Mouse (Mus musculus) embryonic facial prominence, embryonic 12.5 days (tissue): ENCODE data around the gene Ypel2. TPM values are rescaled to one million over a fixed set of nuclear protein-coding genes. Genes with fewer than 3 reads are reported as not detected.
A peak's percentile ranks its signal among the peaks of the same experiment; 100 is the strongest.

ENCODE experiments used
- ATAC-seq: fragments of 200-750 bp; cut with Nextera tagmentation; 2 replicates; pipeline ENCODE4 v1.8.0; 2017; ENCODE audit not compliant: insufficient number of reproducible peaks, insufficient read depth, low FRiP score, low TSS enrichment
- H3K27ac ChIP-seq: fragments of 300-500 bp; sonication (generic); 2 replicates; pipeline ENCODE4 v1.5.1; 2016; ENCODE audit warnings: mild to moderate bottlenecking
- H3K27me3 ChIP-seq: fragments of 300-500 bp; sonication (generic); 2 replicates; pipeline ENCODE4 v1.6.1; 2016; ENCODE audit warnings: mild to moderate bottlenecking, moderate library complexity
- H3K36me3 ChIP-seq: fragments of 300-500 bp; sonication (generic); 2 replicates; pipeline ENCODE4 v1.6.1; 2016; ENCODE audit warnings: mild to moderate bottlenecking
- H3K4me1 ChIP-seq: fragments of 300-500 bp; sonication (generic); 2 replicates; pipeline ENCODE4 v1.6.1; 2016
- H3K4me2 ChIP-seq: fragments of 300-500 bp; sonication (generic); replicated peaks from 2 replicates; pipeline ENCODE4 v1.6.1; 2016; ENCODE audit warnings: mild to moderate bottlenecking, moderate library complexity
- H3K4me3 ChIP-seq: fragments of 300-500 bp; sonication (generic); 2 replicates; pipeline ENCODE4 v1.5.1; 2016; ENCODE audit warnings: mild to moderate bottlenecking
- H3K9ac ChIP-seq: fragments of 300-500 bp; sonication (generic); 2 replicates; pipeline ENCODE4 v1.6.1; 2016; ENCODE audit warnings: mild to moderate bottlenecking, moderate library complexity
- H3K9me3 ChIP-seq: fragments of 300-500 bp; sonication (generic); 2 replicates; pipeline ENCODE4 v1.6.1; 2016; ENCODE audit warnings: mild to moderate bottlenecking, moderate library complexity
- WGBS: fragments of 180-500 bp; shearing (Covaris S2); methylation state at CpG from one replicate; pipeline ENCODE4 v1.1.7; 2016; 5-methylcytosine and 5-hydroxymethylcytosine counted together
- polyA plus RNA-seq: library from polyadenylated mRNA; unstranded; fragments of >200 nt; fragmentation: Nextera tagmentation; extraction: Ambion mirVana; gene quantifications from 2 replicates; pipeline ENCODE4 v1.2.1, GENCODE M21; 2016

Ypel2 gene
- polyA plus RNA-seq, 1 experiment from 2014 or later, result 11.6 TPM

GRCm38 (mm10) chr11:86994330-86994729, 823 bp upstream of the Ypel2 start:
- 21% methylated on average over 6 of the region's 6 CpGs for WGBS
- H3K4me1 ChIP-seq, result peaks cover 34% of the 10 kb centered on the region

GRCm38 (mm10) chr11:86992461-86992988, 982 bp downstream of the Ypel2 start:
- H3K4me1 ChIP-seq, result peaks cover 34% of the 10 kb centered on the region

More at GRCm38 (mm10) chr11:86994330-86994729, 823 bp upstream of the Ypel2 start:
- Histone ChIP-seq H3K36me3 (no peaks in the 10 kb centered on the region), H3K9ac (no peak overlapping the region), H3K9me3 (no peaks in the 10 kb centered on the region), H3K27ac (peak overlapping the region; percentile 64; the same call in 1 of the 2 replicates), H3K4me2 (peak overlapping the region; percentile 85), H3K27me3 (no peaks in the 10 kb centered on the region), H3K4me3 (peak overlapping the region; percentile 92; the same call in 1 of the 2 replicates)
- no peak for ATAC-seq

DNA sequence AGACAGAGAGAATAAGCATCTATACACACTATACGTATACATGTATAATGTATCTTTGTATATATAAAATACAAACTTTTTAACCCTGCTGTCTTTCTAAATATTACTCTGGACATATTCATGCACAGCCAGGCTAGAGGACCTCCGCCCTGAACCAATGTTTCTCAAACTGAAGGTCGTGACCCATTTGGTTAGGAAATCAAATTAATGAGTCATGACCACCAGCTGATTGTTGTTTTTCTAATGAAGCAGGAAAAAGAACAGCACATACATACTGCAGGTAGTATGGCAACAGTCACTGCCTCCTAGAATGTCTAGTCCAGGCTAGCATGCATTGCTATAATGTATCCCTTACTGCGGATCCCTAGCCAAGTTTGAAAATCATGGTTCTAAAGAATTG, 2.3 kb downstream of the Ypel2 start:
- Histone ChIP-seq H3K4me1 (peaks cover 34% of the 10 kb centered on the region), H3K9me3 (no peaks in the 10 kb centered on the region), H3K27ac (no peak overlapping the region), H3K4me3 (0 out of 2 replicates have a peak overlapping the region, but pooled peaks have one; percentile 92), H3K36me3 (no peaks in the 10 kb centered on the region), H3K9ac (no peak overlapping the region), H3K4me2 (peak overlapping the region; percentile 85), H3K27me3 (no peaks in the 10 kb centered on the region)
- whole genome bisulfite sequencing, result 78% methylated on average over 4 of the region's 4 CpGs
- no peak for ATAC-seq

More at GRCm38 (mm10) chr11:86992461-86992988, 982 bp downstream of the Ypel2 start:
- Histone ChIP-seq H3K27me3 (no peaks in the 10 kb centered on the region), H3K36me3 (no peaks in the 10 kb centered on the region), H3K27ac (peak overlapping the region; percentile 94; the same call in 1 of the 2 replicates), H3K9ac (peak overlapping the region; percentile 90), H3K9me3 (no peaks in the 10 kb centered on the region), H3K4me3 (peak overlapping the region; percentile 92), H3K4me2 (peak overlapping the region; percentile 85)
- ATAC-seq, result no peak
- 1% methylated on average over 13 of the region's 13 CpGs for whole genome bisulfite sequencing

GRCm38 (mm10) chr11:86990309-86990708, 3.2 kb downstream of the Ypel2 start:
- 47% methylated on average over 3 of the region's 3 CpGs for WGBS

GRCm38 (mm10) chr11:86984990-86985389, 8.5 kb downstream of the Ypel2 start:
- no peak overlapping the region for H3K9ac ChIP-seq
- no peak for ATAC-seq
- H3K4me3 ChIP-seq, result no peak overlapping the region
- H3K4me1 ChIP-seq, result peaks cover 7% of the 10 kb centered on the region
- WGBS, result 82% methylated on average over 3 of the region's 3 CpGs
- H3K9me3 ChIP-seq, result no peaks in the 10 kb centered on the region
- no peaks in the 10 kb centered on the region for H3K27me3 ChIP-seq
- H3K27ac ChIP-seq, result no peak overlapping the region
- no peaks in the 10 kb centered on the region for H3K36me3 ChIP-seq
- no peak overlapping the region for H3K4me2 ChIP-seq

More at GRCm38 (mm10) chr11:86990309-86990708, 3.2 kb downstream of the Ypel2 start:
- no peak overlapping the region; the same call in 1 of the 2 replicates for H3K4me3 ChIP-seq
- peaks cover 30% of the 10 kb centered on the region for H3K4me1 ChIP-seq
- no peaks in the 10 kb centered on the region for H3K27me3 ChIP-seq
- peak overlapping the region; percentile 14 for H3K4me2 ChIP-seq
- ATAC-seq, result no peak
- 0 out of 2 replicates have a peak overlapping the region, but pooled peaks have one; percentile 4 for H3K27ac ChIP-seq
- 0 out of 2 replicates have a peak overlapping the region, but pooled peaks have one; percentile 8 for H3K9ac ChIP-seq
- no peaks in the 10 kb centered on the region for H3K9me3 ChIP-seq
- H3K36me3 ChIP-seq, result no peaks in the 10 kb centered on the region

- no peak overlapping the region for H3K27ac ChIP-seq
- ATAC-seq, result no peak
- H3K36me3 ChIP-seq, result no peaks in the 10 kb centered on the region
- H3K9ac ChIP-seq, result no peak overlapping the region
- no peaks in the 10 kb centered on the region for H3K9me3 ChIP-seq
- 64% methylated on average over 6 of the region's 6 CpGs for WGBS
- H3K4me2 ChIP-seq, result no peak overlapping the region
- no peaks in the 10 kb centered on the region for H3K27me3 ChIP-seq
- H3K4me1 ChIP-seq, result 0 out of 2 replicates have a peak, but pooled peaks cover 2% of the 10 kb centered on the region
- H3K4me3 ChIP-seq, result no peak overlapping the region
These were observed 10.5 kb downstream of the Ypel2 start for GRCm38 (mm10) chr11:86983056-86983455.

- Histone ChIP-seq H3K27me3 (no peaks in the 10 kb centered on the region), H3K9ac (no peak overlapping the region), H3K4me1 (0 out of 2 replicates have a peak, but pooled peaks cover 3% of the 10 kb centered on the region), H3K4me3 (no peak overlapping the region), H3K36me3 (0 out of 2 replicates have a peak, but pooled peaks cover 6% of the 10 kb centered on the region), H3K27ac (no peak overlapping the region), H3K4me2 (no peak overlapping the region), H3K9me3 (no peaks in the 10 kb centered on the region)
- 60% methylated on average over 5 of the region's 5 CpGs for WGBS
- ATAC-seq, result no peak
These were observed 12.2 kb downstream of the Ypel2 start for GRCm38 (mm10) chr11:86981229-86981791.

DNA sequence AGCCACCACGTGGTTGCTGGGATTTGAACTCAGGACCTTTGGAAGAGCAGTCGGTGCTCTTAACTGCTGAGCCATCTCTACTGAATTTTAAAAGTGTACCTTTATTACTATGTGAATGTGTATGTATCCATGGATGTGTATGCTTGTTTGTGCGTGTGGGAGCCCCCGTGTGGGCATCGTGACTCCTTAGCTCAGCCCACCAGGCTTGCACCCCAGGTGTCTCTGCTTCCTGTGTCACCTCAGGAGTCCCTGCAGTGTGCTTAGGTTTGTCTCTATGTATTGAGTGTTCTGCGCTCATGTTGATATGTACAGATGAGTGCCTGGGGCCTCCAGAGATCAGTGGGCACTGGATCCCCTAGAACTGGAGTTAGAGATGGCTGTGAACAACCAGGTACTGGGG, 13.0 kb downstream of the Ypel2 start:
- ATAC-seq, result no peak
- H3K27ac ChIP-seq, result no peak overlapping the region

DNA sequence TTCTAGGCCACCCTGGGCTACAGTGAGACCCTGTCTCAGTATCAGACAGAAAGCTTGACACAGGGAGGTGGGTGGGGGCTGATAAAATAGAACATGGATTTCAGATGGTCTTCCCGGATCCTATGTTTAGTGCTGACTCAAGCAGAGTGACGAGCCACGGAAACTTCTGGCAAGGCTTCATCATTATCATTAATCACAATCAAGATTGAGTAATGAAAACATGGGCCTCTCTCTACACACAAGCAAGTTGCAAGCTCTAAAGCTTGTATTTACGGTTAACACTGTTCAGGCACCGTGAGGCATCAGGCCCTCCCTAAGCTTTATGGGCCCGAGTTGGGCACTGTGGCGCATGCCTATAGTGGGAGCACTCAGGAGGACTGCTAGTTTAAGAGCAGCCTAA, 13.7 kb downstream of the Ypel2 start:
- WGBS, result 92% methylated on average over 7 of the region's 7 CpGs
- no peak for ATAC-seq
- H3K27me3 ChIP-seq, result no peaks in the 10 kb centered on the region
- H3K9ac ChIP-seq, result no peak overlapping the region
- H3K36me3 ChIP-seq, result 0 out of 2 replicates have a peak, but pooled peaks cover 6% of the 10 kb centered on the region
- no peaks in the 10 kb centered on the region for H3K9me3 ChIP-seq
- H3K27ac ChIP-seq, result no peak overlapping the region
- no peak overlapping the region for H3K4me3 ChIP-seq
- peaks cover 13% of the 10 kb centered on the region for H3K4me1 ChIP-seq
- no peak overlapping the region for H3K4me2 ChIP-seq

More for the DNA sequence above, 13.0 kb downstream of the Ypel2 start:
- Histone ChIP-seq H3K4me2 (no peak overlapping the region), H3K36me3 (0 out of 2 replicates have a peak, but pooled peaks cover 6% of the 10 kb centered on the region), H3K4me1 (peaks cover 10% of the 10 kb centered on the region), H3K27me3 (no peaks in the 10 kb centered on the region), H3K9ac (no peak overlapping the region), H3K4me3 (no peak overlapping the region), H3K9me3 (no peaks in the 10 kb centered on the region)
- WGBS, result 92% methylated on average over 6 of the region's 6 CpGs

GRCm38 (mm10) chr11:86977242-86977641, 16.3 kb downstream of the Ypel2 start:
- Histone ChIP-seq H3K36me3 (0 out of 2 replicates have a peak, but pooled peaks cover 6% of the 10 kb centered on the region), H3K4me3 (no peak overlapping the region), H3K9ac (no peak overlapping the region), H3K4me2 (no peak overlapping the region), H3K27me3 (no peaks in the 10 kb centered on the region), H3K27ac (no peak overlapping the region), H3K9me3 (no peaks in the 10 kb centered on the region), H3K4me1 (peaks cover 32% of the 10 kb centered on the region)
- WGBS, result 94% methylated on average over 5 of the region's 5 CpGs
- no peak for ATAC-seq

DNA sequence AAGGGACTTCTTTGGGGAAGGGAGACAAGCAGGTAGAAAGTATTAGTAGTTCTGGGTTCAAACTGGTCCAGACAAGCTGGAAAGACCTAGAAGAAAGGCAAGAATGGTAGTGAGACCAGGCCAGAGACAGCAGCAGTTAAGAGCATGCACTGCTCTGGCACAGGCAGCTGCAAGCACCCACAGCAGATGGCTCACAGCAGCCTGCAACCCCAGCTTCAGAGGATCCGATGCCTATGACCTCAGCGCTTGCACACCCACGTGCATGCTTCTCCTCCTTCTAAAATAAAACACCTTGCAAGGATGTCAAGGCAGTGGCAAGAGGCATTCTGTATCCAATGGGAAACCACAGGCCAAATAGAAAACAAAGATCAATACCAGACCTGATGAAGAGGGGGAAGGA, 19.1 kb downstream of the Ypel2 start:
- 73% methylated on average over 3 of the region's 3 CpGs for WGBS
- H3K9me3 ChIP-seq, result no peaks in the 10 kb centered on the region
- H3K4me1 ChIP-seq, result peaks cover 47% of the 10 kb centered on the region
- ATAC-seq, result no peak
- H3K9ac ChIP-seq, result no peak overlapping the region
- H3K4me2 ChIP-seq, result no peak overlapping the region
- H3K4me3 ChIP-seq, result no peak overlapping the region
- H3K27me3 ChIP-seq, result no peaks in the 10 kb centered on the region
- 0 out of 2 replicates have a peak, but pooled peaks cover 17% of the 10 kb centered on the region for H3K36me3 ChIP-seq
- no peak overlapping the region for H3K27ac ChIP-seq

DNA sequence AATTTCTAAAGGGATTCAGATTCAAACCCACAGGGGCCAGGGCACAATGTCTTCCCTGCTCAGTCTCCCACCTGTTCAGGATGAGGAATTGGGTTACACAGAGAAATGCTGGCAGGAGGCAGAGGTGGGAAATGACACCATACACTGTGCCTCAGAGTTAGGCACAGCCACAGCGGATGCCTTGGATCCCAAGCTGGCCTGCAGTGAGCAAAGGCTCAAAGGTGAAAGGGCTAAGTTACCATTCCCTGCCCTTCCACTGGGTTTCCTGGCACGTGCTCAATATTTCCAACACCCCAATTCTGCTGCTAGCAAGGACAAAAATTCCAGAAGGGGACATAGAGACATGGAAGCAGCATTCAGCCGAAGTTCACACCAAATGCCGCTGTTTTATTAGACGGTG, 20.3 kb downstream of the Ypel2 start:
- 55% methylated on average over 5 of the region's 5 CpGs for WGBS
- H3K9ac ChIP-seq, result 0 out of 2 replicates have a peak overlapping the region, but pooled peaks have one; percentile 24
- peak overlapping the region; percentile 69; the same call in 1 of the 2 replicates for H3K27ac ChIP-seq

More for the DNA sequence above, 20.3 kb downstream of the Ypel2 start:
- Histone ChIP-seq H3K9me3 (no peaks in the 10 kb centered on the region), H3K4me3 (no peak overlapping the region), H3K4me1 (peaks cover 59% of the 10 kb centered on the region), H3K27me3 (no peaks in the 10 kb centered on the region), H3K36me3 (0 out of 2 replicates have a peak, but pooled peaks cover 17% of the 10 kb centered on the region), H3K4me2 (no peak overlapping the region)
- ATAC-seq, result no peak
